Mouse (Mus musculus) heart, embryonic 13.5 days (tissue): ENCODE measurements around the gene 2610301B20Rik. TPM values are rescaled to one million over a fixed set of nuclear protein-coding genes. Genes with fewer than 3 reads are reported as not detected.
"Not testable (repeated sequence)": the region's sequence is repeated elsewhere in the genome, so short reads cannot be mapped to it uniquely, and the experiment has no call there.

Source experiments
- ATAC-seq: fragments of 200-750 bp; cut with Nextera tagmentation; 2 replicates; pipeline ENCODE4 v1.8.0; 2017; ENCODE audit warnings: moderate TSS enrichment; ENCODE audit not compliant: insufficient number of reproducible peaks, low FRiP score, low TSS enrichment; ENCODE audit errors: extremely low read depth
- H3K27ac ChIP-seq: fragments of 300-500 bp; sonication (generic); replicated peaks from 2 replicates; pipeline ENCODE4 v1.5.1; 2015; ENCODE audit warnings: moderate library complexity, mild to moderate bottlenecking, inconsistent platforms
- H3K27me3 ChIP-seq: fragments of 300-500 bp; sonication (generic); replicated peaks from 2 replicates; pipeline ENCODE4 v1.6.1; 2015; ENCODE audit warnings: mild to moderate bottlenecking, inconsistent platforms
- H3K36me3 ChIP-seq: fragments of 300-500 bp; sonication (generic); 2 replicates; pipeline ENCODE4 v1.6.1; 2015; ENCODE audit warnings: mild to moderate bottlenecking, inconsistent platforms
- H3K4me1 ChIP-seq: fragments of 300-500 bp; sonication (generic); 2 replicates; pipeline ENCODE4 v1.6.1; 2015; ENCODE audit warnings: inconsistent platforms
- H3K4me2 ChIP-seq: fragments of 300-500 bp; sonication (generic); 2 replicates; pipeline ENCODE4 v1.6.1; 2015; ENCODE audit warnings: inconsistent platforms, mild to moderate bottlenecking, moderate library complexity
- H3K4me3 ChIP-seq: fragments of 300-500 bp; sonication (generic); 2 replicates; pipeline ENCODE4 v1.5.1; 2015; ENCODE audit warnings: moderate library complexity, mild to moderate bottlenecking, inconsistent platforms
- H3K9ac ChIP-seq: fragments of 300-500 bp; sonication (generic); 2 replicates; pipeline ENCODE4 v1.6.1; 2015; ENCODE audit warnings: inconsistent platforms, mild to moderate bottlenecking, moderate library complexity
- H3K9me3 ChIP-seq: fragments of 300-500 bp; sonication (generic); 2 replicates; pipeline ENCODE4 v1.6.1; 2016; ENCODE audit warnings: inconsistent platforms
- WGBS: fragments of 180-500 bp; shearing (Covaris S2); methylation state at CpG from one replicate; pipeline ENCODE4 v1.1.7; 2015; ENCODE audit warnings: mixed read lengths; 5-methylcytosine and 5-hydroxymethylcytosine counted together
- polyA plus RNA-seq: library from polyadenylated mRNA; unstranded; fragments of >200 nt; fragmentation: Nextera tagmentation; extraction: Ambion mirVana; gene quantifications from 2 replicates; pipeline ENCODE4 v1.2.1, GENCODE M21; 2015

2610301B20Rik gene
- polyA plus RNA-seq, 1 experiment from 2014 or later: 21.2 TPM

DNA sequence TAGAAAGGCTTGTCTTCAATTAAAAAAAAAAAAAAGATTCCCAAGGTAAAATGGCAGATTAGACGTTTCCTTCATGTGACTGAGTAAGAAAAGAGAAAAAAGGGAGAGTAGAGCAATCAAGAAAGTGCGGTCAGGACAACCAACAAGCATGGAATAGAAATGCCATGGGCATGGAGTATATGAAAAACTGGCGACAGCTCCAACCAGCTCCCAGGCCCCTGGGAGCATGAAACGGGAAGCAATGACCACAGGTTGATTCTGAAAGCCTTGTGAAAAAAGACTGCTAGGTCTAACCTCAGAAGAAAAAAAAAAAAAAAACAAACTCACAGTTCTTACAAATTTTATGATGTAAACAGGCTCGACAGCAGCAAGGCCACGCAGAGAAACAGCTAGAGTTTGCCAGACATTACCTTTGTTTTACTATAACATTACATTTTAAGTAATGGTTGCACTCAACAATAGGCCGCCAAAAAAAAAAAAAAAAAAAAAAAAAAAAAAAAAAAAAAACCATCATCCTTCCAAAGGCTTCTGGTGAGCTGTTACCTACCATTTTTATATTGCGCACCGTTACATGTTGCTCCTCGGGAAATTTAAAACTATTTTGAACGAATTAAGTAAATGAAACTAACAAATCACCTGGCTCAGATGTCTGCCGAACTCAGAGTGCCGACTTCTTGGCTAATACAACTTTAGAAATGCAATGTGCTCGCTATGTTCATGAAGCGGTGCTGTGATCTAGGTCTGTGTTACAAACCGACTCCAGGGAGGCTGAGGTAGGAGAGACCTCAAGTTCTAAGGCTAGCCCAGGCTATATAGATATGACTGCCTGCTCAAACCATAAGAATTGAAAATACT, 1.4 kb upstream of the 2610301B20Rik start:
- peak overlapping the region; percentile 79 for H3K4me2 ChIP-seq
- H3K36me3 ChIP-seq: no peaks in the 10 kb centered on the region
- ATAC-seq: no peak
- H3K27ac ChIP-seq: peak overlapping the region; percentile 99; the same call in 1 of the 2 replicates
- no peaks in the 10 kb centered on the region for H3K9me3 ChIP-seq
- H3K4me3 ChIP-seq: peak overlapping the region; percentile 83
- H3K27me3 ChIP-seq: no peaks in the 10 kb centered on the region
- 35% methylated on average over 16 of the region's 16 CpGs for WGBS
- H3K9ac ChIP-seq: peak overlapping the region; percentile 94
- peaks cover 19% of the 10 kb centered on the region for H3K4me1 ChIP-seq

DNA sequence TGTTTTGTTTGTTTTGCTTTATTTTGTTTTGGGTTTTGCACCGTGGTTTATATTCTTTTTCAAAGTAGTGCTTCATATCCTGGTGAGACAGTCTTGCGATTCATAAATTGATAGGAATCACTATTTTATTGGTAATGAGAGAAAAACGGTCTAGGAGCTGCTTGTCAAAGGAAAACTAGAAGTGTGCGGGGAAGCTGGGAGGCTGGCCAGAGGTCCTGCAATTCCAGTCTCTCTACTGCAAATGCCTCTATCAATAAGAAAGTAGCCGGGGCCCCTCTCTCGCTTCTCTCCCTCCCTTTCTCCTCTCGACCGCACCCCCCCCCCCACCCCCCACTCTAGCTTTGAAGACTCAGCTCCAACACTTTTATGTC, 764 bp upstream of the 2610301B20Rik start:
- Histone ChIP-seq H3K4me2 (peak overlapping the region; percentile 79), H3K4me3 (peak overlapping the region; percentile 83), H3K27ac (peak overlapping the region; percentile 99), H3K9me3 (no peaks in the 10 kb centered on the region), H3K4me1 (peaks cover 19% of the 10 kb centered on the region), H3K27me3 (no peaks in the 10 kb centered on the region), H3K36me3 (no peaks in the 10 kb centered on the region), H3K9ac (peak overlapping the region; percentile 94)
- 4% methylated on average over 7 of the region's 8 CpGs for WGBS
- no peak for ATAC-seq

DNA sequence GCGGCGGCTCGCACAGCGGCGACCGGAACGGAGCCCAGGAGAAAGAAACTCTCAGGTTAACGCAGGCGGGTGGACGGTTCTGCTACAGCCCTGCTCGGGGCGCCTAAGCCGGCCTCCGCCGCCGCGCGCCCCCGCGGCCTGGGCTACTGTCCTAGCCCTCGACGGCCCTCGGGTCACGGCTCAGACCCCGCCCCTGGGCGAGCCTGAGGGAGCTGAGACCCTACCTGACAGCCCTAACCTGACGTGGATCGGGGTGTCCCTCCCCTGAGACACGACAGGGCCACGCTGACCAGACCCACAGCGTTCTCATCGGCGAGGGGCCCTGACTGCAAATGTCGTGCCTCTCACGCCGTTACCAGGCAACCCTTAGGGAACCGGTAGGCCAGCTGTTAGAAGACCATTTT, 422 bp downstream of the 2610301B20Rik start:
- Histone ChIP-seq H3K9ac (peak overlapping the region; percentile 94), H3K36me3 (no peaks in the 10 kb centered on the region), H3K9me3 (no peaks in the 10 kb centered on the region), H3K4me3 (peak overlapping the region; percentile 83), H3K27me3 (no peaks in the 10 kb centered on the region), H3K27ac (peak overlapping the region; percentile 99), H3K4me1 (peaks cover 19% of the 10 kb centered on the region), H3K4me2 (peak overlapping the region; percentile 79)
- peak; percentile 75 for ATAC-seq
- under 1% methylated on average over 35 of the region's 37 CpGs for WGBS

DNA sequence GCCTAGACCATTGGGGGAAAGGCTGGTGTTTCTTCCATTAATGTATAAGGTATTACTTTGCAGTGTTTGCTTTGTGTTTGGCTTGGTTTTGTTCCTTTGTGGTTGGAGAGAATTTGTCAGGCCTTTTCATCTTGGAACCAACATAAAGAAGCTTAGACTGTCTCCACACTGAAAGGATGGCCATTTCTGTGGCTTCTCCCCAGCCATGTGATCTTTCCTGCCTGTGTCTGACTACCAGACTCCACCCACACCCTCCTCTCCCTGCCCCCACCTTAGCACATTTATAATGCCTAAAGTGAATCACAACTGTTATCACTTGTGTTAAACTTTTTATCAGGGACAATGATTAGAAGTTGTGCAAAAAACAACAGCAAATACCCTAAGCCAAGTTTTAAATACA, 1.1 kb downstream of the 2610301B20Rik start:
- peak overlapping the region; percentile 79 for H3K4me2 ChIP-seq
- H3K4me3 ChIP-seq: peak overlapping the region; percentile 83
- peak overlapping the region; percentile 94 for H3K9ac ChIP-seq
- ATAC-seq: no peak
- H3K36me3 ChIP-seq: no peaks in the 10 kb centered on the region
- H3K9me3 ChIP-seq: no peaks in the 10 kb centered on the region
- H3K4me1 ChIP-seq: peaks cover 19% of the 10 kb centered on the region
- no peaks in the 10 kb centered on the region for H3K27me3 ChIP-seq
- peak overlapping the region; percentile 99 for H3K27ac ChIP-seq

DNA sequence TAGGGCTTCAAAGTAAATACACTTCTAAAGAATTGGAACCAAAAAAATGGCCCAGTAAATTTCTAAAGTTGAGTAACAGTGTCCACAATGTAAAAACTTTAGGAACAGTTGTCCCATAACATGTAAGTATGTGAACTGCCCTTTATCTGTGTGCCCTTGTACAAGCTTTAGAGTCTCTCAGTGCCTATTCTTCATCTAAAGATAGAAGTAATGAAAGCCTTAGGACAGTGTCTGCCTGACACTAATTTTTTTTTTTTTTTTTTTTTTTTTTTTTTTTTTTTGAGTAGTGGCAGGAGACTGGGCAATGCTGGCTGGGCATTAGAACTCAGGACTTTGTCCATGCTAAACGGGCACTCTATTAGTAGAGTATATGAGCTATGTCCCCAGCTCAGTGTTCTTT, 2.8 kb downstream of the 2610301B20Rik start:
- Histone ChIP-seq H3K27me3 (no peaks in the 10 kb centered on the region), H3K36me3 (peaks cover 9% of the 10 kb centered on the region; the same call in 1 of the 2 replicates), H3K9me3 (no peaks in the 10 kb centered on the region), H3K9ac (no peak overlapping the region), H3K27ac (no peak overlapping the region), H3K4me1 (peaks cover 19% of the 10 kb centered on the region), H3K4me2 (no peak overlapping the region), H3K4me3 (no peak overlapping the region)
- WGBS: 87% methylated on average over 1 of the region's 1 CpGs
- ATAC-seq: no peak

DNA sequence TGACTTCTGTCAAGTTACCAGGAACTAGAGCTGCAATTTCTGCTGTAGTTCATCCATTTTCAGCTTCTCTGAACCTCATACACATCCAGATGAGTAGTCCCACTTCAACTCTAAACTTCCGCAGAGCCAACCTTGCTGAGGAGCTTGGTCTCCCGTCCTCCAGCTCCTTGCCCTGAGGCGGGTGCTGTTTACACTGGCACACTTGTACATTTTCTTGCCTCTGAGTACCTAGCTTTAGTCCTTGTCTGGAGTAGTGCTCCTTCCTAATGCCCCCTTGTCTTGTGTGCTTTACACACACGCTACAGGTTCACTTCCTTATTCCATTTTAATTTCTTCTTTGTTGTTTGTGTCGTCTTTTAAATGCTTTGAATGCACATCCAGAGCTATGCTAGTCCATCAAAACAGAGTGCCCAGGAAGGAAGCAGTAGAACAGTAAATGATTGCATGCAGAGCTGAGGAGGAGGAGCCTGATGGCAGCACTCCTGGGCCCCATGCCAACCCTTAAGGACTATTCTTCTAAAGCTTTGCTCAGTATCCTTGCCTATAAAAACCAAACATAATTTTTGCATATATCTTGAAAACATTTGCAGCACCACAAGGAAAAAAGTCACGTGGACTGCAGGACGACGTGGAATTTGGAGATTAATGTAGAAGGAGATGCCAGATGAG, 9.6 kb downstream of the 2610301B20Rik start:
- no peak for ATAC-seq
- H3K9me3 ChIP-seq: peaks cover 9% of the 10 kb centered on the region
- WGBS: 85% methylated on average over 8 of the region's 8 CpGs
- no peak overlapping the region for H3K27ac ChIP-seq
- H3K9ac ChIP-seq: no peak overlapping the region
- H3K4me1 ChIP-seq: peaks cover 16% of the 10 kb centered on the region
- H3K4me2 ChIP-seq: no peak overlapping the region
- peaks cover 54% of the 10 kb centered on the region for H3K36me3 ChIP-seq
- H3K27me3 ChIP-seq: no peaks in the 10 kb centered on the region
- H3K4me3 ChIP-seq: no peak overlapping the region

DNA sequence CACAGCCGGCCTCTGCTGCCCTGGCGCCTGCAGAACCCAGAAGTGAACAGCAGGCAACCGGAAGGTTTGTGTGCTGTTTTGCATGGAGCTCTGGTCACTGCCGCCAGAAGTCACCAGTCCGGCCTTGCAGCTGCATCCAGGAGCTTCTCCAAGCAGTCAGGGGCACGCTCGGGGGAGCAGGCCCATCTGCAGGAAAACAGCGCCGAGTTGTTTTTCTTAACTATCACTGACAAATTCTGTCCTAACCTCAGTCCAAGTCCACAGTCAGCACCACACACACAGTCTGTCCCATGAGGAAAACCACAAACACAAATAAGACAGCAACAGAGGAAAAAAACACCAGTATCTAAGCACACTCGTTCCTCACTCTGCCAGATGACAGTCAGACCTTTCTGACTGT, 14.5 kb downstream of the 2610301B20Rik start:
- Histone ChIP-seq H3K4me3 (no peak overlapping the region), H3K9ac (no peak overlapping the region), H3K27me3 (no peaks in the 10 kb centered on the region)

DNA sequence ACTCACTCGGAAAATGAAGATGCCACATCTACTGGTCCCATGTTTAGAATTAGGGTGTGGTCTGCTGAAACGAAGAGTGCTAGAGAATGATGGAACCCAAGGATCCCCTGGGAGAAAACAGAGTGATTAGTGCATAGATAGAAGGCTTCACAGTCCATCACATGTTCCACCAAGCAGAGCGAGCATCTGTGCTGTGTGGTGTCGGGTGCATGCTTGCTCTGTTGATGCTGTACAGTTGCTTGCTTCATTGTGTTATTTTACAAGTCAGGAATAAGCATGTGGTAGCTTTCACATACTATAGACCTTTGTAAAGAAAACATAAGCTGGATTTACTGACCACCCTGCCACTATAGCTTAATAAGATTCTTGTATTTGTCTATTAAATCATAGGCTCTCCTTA, 22.0 kb downstream of the 2610301B20Rik start:
- no peak for ATAC-seq
- WGBS: 83% methylated on average over 4 of the region's 4 CpGs
- no peaks in the 10 kb centered on the region for H3K27me3 ChIP-seq
- H3K36me3 ChIP-seq: peaks cover 45% of the 10 kb centered on the region
- H3K4me2 ChIP-seq: no peak overlapping the region
- no peaks in the 10 kb centered on the region for H3K4me1 ChIP-seq
- no peak overlapping the region for H3K9ac ChIP-seq
- H3K27ac ChIP-seq: no peak overlapping the region
- no peaks in the 10 kb centered on the region for H3K9me3 ChIP-seq
- H3K4me3 ChIP-seq: no peak overlapping the region

More for the DNA sequence above, 14.5 kb downstream of the 2610301B20Rik start:
- Histone ChIP-seq H3K27ac (no peak overlapping the region), H3K36me3 (peaks cover 48% of the 10 kb centered on the region), H3K4me2 (no peak overlapping the region), H3K4me1 (peaks cover 14% of the 10 kb centered on the region), H3K9me3 (peaks cover 17% of the 10 kb centered on the region)
- ATAC-seq: no peak
- WGBS: 90% methylated on average over 10 of the region's 10 CpGs

DNA sequence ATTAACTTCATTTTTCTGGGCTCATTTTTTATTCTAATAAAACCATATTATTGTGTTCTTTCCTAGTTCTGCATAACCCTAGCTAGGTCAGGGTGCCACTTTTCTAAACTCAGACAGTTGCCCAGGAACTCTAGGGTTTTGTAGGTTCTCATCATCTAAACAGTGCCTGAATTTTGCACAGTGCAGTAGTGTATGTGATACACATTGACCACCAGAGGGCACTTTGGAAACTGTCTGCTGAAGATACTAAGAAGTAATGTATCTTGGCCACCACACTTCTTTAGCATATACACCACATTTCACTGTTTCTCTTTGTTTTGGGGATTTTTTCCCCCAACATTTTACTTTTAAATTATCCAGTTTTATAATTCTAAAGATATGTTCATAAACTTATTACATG, 22.6 kb downstream of the 2610301B20Rik start:
- no peak overlapping the region for H3K4me3 ChIP-seq
- no peak overlapping the region for H3K27ac ChIP-seq
- no peak overlapping the region for H3K4me2 ChIP-seq
- H3K9me3 ChIP-seq: no peaks in the 10 kb centered on the region
- no peak for ATAC-seq
- H3K4me1 ChIP-seq: no peaks in the 10 kb centered on the region
- peaks cover 45% of the 10 kb centered on the region for H3K36me3 ChIP-seq
- no peaks in the 10 kb centered on the region for H3K27me3 ChIP-seq
- H3K9ac ChIP-seq: no peak overlapping the region

DNA sequence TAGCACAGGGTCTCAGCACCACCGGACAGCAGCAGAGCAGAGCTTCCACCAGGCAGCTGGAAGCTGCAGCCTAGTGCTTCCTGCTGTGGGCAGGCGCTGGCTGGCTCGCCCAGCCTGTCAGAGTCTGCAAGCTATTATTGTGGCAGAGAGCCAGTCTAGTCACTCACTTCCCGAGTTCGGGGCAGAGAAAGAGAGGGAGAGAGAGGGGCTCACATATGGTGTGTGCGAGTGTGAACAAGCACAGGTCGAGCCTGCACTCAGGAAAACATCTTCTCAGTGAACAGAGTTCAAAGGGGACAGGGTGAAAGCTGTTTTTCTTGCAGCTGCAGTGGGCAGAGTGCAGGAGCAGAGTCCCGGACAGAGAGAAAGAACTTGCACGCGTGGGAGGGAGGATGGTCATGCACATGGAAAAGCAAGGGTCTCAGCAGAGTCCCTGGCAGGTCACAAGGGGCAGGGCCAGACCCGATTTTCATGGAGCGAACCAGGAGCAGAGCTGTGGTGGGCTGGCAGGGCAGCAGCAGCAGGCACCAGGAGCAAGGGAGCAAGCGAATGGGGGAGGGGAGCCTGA, 31.0 kb downstream of the 2610301B20Rik start:
- H3K4me2 ChIP-seq: peak overlapping the region; percentile 62
- H3K4me3 ChIP-seq: peak overlapping the region; percentile 29
- peak overlapping the region; percentile 30; the same call in 1 of the 2 replicates for H3K27ac ChIP-seq
- peak; percentile 37; the same call in 1 of the 2 replicates for ATAC-seq
- 0 out of 2 replicates have a peak, but pooled peaks cover 4% of the 10 kb centered on the region for H3K27me3 ChIP-seq
- no peaks in the 10 kb centered on the region for H3K9me3 ChIP-seq
- peak overlapping the region; percentile 59 for H3K9ac ChIP-seq
- 9% methylated on average over 13 of the region's 13 CpGs for WGBS
- peaks cover 16% of the 10 kb centered on the region for H3K4me1 ChIP-seq
- no peaks in the 10 kb centered on the region for H3K36me3 ChIP-seq

DNA sequence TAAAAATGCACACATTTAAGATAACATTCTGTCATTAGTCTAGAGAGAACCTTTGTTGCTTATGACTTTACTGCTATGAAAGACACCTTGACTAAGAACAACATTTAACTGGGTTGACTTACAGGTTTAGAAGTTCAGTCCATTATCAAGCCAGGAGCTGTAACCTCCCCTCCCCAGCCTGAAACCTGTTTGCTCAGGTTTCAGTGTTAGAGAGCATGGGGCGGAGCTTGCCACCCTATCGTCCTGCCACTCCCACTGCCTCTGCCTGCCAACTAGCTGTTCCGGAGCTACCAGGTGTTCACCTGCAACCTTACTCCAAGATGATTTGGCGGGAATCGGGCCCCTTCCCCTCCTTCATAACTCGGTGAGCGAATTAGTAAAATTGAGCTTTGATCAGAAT, 37.1 kb downstream of the 2610301B20Rik start:
- H3K27ac ChIP-seq, H3K36me3 ChIP-seq, H3K9ac ChIP-seq, H3K4me1 ChIP-seq, H3K9me3 ChIP-seq, ATAC-seq, H3K4me3 ChIP-seq, H3K4me2 ChIP-seq, H3K27me3 ChIP-seq: not testable (repeated sequence)
- WGBS: 43% methylated on average over 7 of the region's 7 CpGs
